Mouse (Mus musculus): ENCODE measurements at regions not wholly inside any gene's neighbourhood (a gene's known extent, or its start where the extent isn't known, plus 50 kb on each side); places are given as distances from the start of the nearest gene placed in this dataset.
"Not testable (repeated sequence)": the region's sequence is repeated elsewhere in the genome, so short reads cannot be mapped to it uniquely, and the experiment has no call there.

GRCm38 (mm10) chr13:65934376-65935071 is 184.8 kb upstream of the Gm10324 start:
- intact Hi-C loops (cut with DNase I); DNase-seq: not testable (repeated sequence)

- intact Hi-C loops (cut with DNase I); DNase-seq: not testable (repeated sequence)
Observed at GRCm38 (mm10) chr13:65950250-65950649, 169.1 kb upstream of the Gm10324 start.

GRCm38 (mm10) chr13:65990916-65991433 is 128.4 kb upstream of the Gm10324 start:
- DNase-seq; intact Hi-C loops (cut with DNase I): not testable (repeated sequence)

GRCm38 (mm10) chr13:66007505-66007904 is 111.8 kb upstream of the Gm10324 start:
- DNase-seq; intact Hi-C loops (cut with DNase I): not testable (repeated sequence)

GRCm38 (mm10) chr13:66031942-66032341 is 87.4 kb upstream of the Gm10324 start:
- intact Hi-C loops (cut with DNase I), result not testable (repeated sequence)

GRCm38 (mm10) chr13:66062676-66063075 is 56.7 kb upstream of the Gm10324 start:
- intact Hi-C loops (cut with DNase I), result not testable (repeated sequence)
- DNase-seq, result peak; percentile 0

More at GRCm38 (mm10) chr13:66031942-66032341, 87.4 kb upstream of the Gm10324 start:
- not testable (repeated sequence) for DNase-seq

- intact Hi-C loops (cut with DNase I); DNase-seq: not testable (repeated sequence)
Observed at GRCm38 (mm10) chr13:66063388-66063787, 56.0 kb upstream of the Gm10324 start.

All from left cerebral cortex, postnatal 4 days (tissue).